Mouse (Mus musculus) kidney, postnatal 14 days (tissue): ENCODE measurements around the gene Golga5.

Source experiments
- DNase-seq: peaks from one replicate; pipeline ENCODE4 v3.0.0; 2022; ENCODE audit warnings: mixed read lengths

Gene Golga5

GRCm38 (mm10) chr12:102468894-102469764 is at the start of gene Golga5:
Gene Golga5, plus strand, starts transcription at chr12:102469135.
- DNase-seq = peak; percentile 99

GRCm38 (mm10) chr12:102419544-102419943 is 49.4 kb upstream of the Golga5 start:
- DNase-seq = peak; percentile 18

- peak; percentile 62 for DNase-seq
Observed at GRCm38 (mm10) chr12:102420168-102420890, 48.6 kb upstream of the Golga5 start.

- DNase-seq = peak; percentile 70
Observed at GRCm38 (mm10) chr12:102422065-102422464, 46.9 kb upstream of the Golga5 start.

GRCm38 (mm10) chr12:102422623-102423320 is 46.2 kb upstream of the Golga5 start:
- no peak for DNase-seq

GRCm38 (mm10) chr12:102423625-102424024 is 45.3 kb upstream of the Golga5 start:
- DNase-seq = no peak

- DNase-seq = no peak
Observed at GRCm38 (mm10) chr12:102424456-102424855, 44.5 kb upstream of the Golga5 start.

GRCm38 (mm10) chr12:102425048-102425578 is 43.8 kb upstream of the Golga5 start:
- no peak for DNase-seq

GRCm38 (mm10) chr12:102426285-102426684 is 42.6 kb upstream of the Golga5 start:
- no peak for DNase-seq

GRCm38 (mm10) chr12:102429656-102430055 is 39.3 kb upstream of the Golga5 start:
- no peak for DNase-seq

- DNase-seq = no peak
Observed at GRCm38 (mm10) chr12:102430228-102430627, 38.7 kb upstream of the Golga5 start.

- no peak for DNase-seq
Observed at GRCm38 (mm10) chr12:102432238-102432637, 36.7 kb upstream of the Golga5 start.

GRCm38 (mm10) chr12:102434107-102434506 is 34.8 kb upstream of the Golga5 start:
- DNase-seq = no peak

- no peak for DNase-seq
Observed at GRCm38 (mm10) chr12:102436939-102437526, 31.9 kb upstream of the Golga5 start.

GRCm38 (mm10) chr12:102437952-102438351 is 31.0 kb upstream of the Golga5 start:
- DNase-seq = no peak

GRCm38 (mm10) chr12:102438983-102439631 is 29.8 kb upstream of the Golga5 start:
- DNase-seq = no peak

GRCm38 (mm10) chr12:102439632-102440023 is 29.3 kb upstream of the Golga5 start, which contains the start of gene Lgmn:
Gene Lgmn, minus strand, starts transcription at chr12:102439813.
- DNase-seq = peak; percentile 99

GRCm38 (mm10) chr12:102440551-102440950 is 28.4 kb upstream of the Golga5 start:
- no peak for DNase-seq

GRCm38 (mm10) chr12:102441141-102441540 is 27.8 kb upstream of the Golga5 start:
- no peak for DNase-seq

- DNase-seq = no peak
Observed at GRCm38 (mm10) chr12:102442639-102443038, 26.3 kb upstream of the Golga5 start.

- no peak for DNase-seq
Observed at GRCm38 (mm10) chr12:102443676-102444075, 25.3 kb upstream of the Golga5 start.

- DNase-seq = no peak
Observed at GRCm38 (mm10) chr12:102445436-102445835, 23.5 kb upstream of the Golga5 start.
